Mouse (Mus musculus) G1E (cell line): ENCODE results near the gene Igflr1.

ENCODE experiments used
- CTCF ChIP-seq: IDR thresholded peaks from 2 replicates; pipeline ENCODE4 v1.5.1; 2012; ENCODE audit warnings: low read depth, low read length, inconsistent platforms, mixed read lengths
- GATA1 ChIP-seq: IDR thresholded peaks from 2 replicates; pipeline ENCODE4 v1.6.1; 2012; ENCODE audit warnings: borderline replicate concordance, low read length, inconsistent platforms, mixed read lengths
- GATA2 ChIP-seq: IDR thresholded peaks from 2 replicates; pipeline ENCODE4 v1.6.1; 2012; ENCODE audit warnings: low read depth, low read length, inconsistent platforms, borderline replicate concordance
- POLR2AphosphoS5 ChIP-seq: IDR thresholded peaks from 2 replicates; pipeline ENCODE4 v1.6.1; 2012; ENCODE audit warnings: low read depth, low read length, inconsistent platforms; ENCODE audit not compliant: insufficient replicate concordance
- TAL1 ChIP-seq: conservative IDR thresholded peaks from 2 replicates; pipeline ENCODE4 v1.6.1; 2012; ENCODE audit warnings: low read depth, low read length, inconsistent platforms, mixed read lengths

GRCm38 (mm10) chr7:30604944-30605343 lies 39.7 kb downstream of the Igflr1 start:
- TF ChIP-seq CTCF (no peak), POLR2AphosphoS5 (no peak), GATA2 (no peak), GATA1 (no peak), TAL1 (no peak)
